Mouse (Mus musculus) macrophage (primary cell): ENCODE measurements at regions not wholly inside any gene's neighbourhood (a gene's known extent, or its start where the extent isn't known, plus 50 kb on each side); places are given as distances from the start of the nearest gene placed in this dataset.

Source experiments
- H3K27ac ChIP-seq: fragments of 350-480 bp; formaldehyde crosslinking; 2 replicates; pipeline ENCODE4 v1.9.0; 2021
- H3K36me3 ChIP-seq: fragments of 350-480 bp; formaldehyde crosslinking; 2 replicates; pipeline ENCODE4 v1.9.0; 2021; ENCODE audit errors: inconsistent target
- H3K4me3 ChIP-seq: fragments of 350-480 bp; formaldehyde crosslinking; 2 replicates; pipeline ENCODE4 v1.9.0; 2021; ENCODE audit errors: inconsistent target
- H3K79me2 ChIP-seq: fragments of 350-480 bp; formaldehyde crosslinking; 2 replicates; pipeline ENCODE4 v1.9.0; 2021; ENCODE audit errors: inconsistent target
- WGBS: methylation state at CpG from one replicate; pipeline ENCODE4 v1.1.7; 2026; ENCODE audit warnings: inconsistent platforms; ENCODE audit not compliant: missing documents; 5-methylcytosine and 5-hydroxymethylcytosine counted together

GRCm38 (mm10) chr16:24172653-24173052, 184.0 kb upstream of the Bcl6 start:
- WGBS = 89% methylated on average over 2 of the region's 2 CpGs
- Histone ChIP-seq H3K36me3 (no peaks in the 10 kb centered on the region), H3K27ac (no peak overlapping the region), H3K4me3 (no peak overlapping the region), H3K79me2 (no peaks in the 10 kb centered on the region)

DNA sequence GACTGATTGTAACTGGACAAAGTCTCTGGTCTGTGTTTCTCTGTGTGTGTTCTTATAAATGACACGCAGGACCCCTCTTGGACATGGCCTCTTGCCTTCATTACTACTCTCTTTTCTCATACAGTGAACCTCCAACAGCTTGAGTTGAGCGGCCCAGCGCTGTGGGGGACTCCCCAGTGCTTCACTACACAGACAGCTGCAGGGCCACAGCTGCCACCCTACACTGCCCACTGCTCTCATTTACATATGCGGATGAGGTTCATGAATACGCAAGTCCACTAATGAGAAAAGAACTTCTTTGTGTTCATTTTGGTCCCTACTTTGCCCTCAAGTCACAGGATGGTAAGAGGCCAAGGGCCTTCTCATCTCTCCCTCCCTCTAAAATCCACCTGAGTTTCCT, 183.4 kb upstream of the Bcl6 start:
- Histone ChIP-seq H3K79me2 (no peaks in the 10 kb centered on the region), H3K36me3 (no peaks in the 10 kb centered on the region), H3K27ac (no peak overlapping the region), H3K4me3 (no peak overlapping the region)
- 90% methylated on average over 5 of the region's 5 CpGs for WGBS

GRCm38 (mm10) chr16:24171161-24171560, 182.5 kb upstream of the Bcl6 start:
- WGBS = 96% methylated on average over 4 of the region's 4 CpGs
- no peaks in the 10 kb centered on the region for H3K79me2 ChIP-seq
- H3K4me3 ChIP-seq = no peak overlapping the region
- no peaks in the 10 kb centered on the region for H3K36me3 ChIP-seq
- no peak overlapping the region for H3K27ac ChIP-seq

GRCm38 (mm10) chr16:24166496-24166895, 177.8 kb upstream of the Bcl6 start:
- Histone ChIP-seq H3K4me3 (no peak overlapping the region), H3K79me2 (no peaks in the 10 kb centered on the region), H3K36me3 (no peaks in the 10 kb centered on the region), H3K27ac (no peak overlapping the region)

- H3K79me2 ChIP-seq = no peaks in the 10 kb centered on the region
- 20% methylated on average over 11 of the region's 11 CpGs for WGBS
- peak overlapping the region; percentile 25; the same call in 1 of the 2 replicates for H3K27ac ChIP-seq
- H3K4me3 ChIP-seq = no peak overlapping the region
- no peaks in the 10 kb centered on the region for H3K36me3 ChIP-seq
Observed at GRCm38 (mm10) chr16:24165461-24166081, 176.9 kb upstream of the Bcl6 start.

DNA sequence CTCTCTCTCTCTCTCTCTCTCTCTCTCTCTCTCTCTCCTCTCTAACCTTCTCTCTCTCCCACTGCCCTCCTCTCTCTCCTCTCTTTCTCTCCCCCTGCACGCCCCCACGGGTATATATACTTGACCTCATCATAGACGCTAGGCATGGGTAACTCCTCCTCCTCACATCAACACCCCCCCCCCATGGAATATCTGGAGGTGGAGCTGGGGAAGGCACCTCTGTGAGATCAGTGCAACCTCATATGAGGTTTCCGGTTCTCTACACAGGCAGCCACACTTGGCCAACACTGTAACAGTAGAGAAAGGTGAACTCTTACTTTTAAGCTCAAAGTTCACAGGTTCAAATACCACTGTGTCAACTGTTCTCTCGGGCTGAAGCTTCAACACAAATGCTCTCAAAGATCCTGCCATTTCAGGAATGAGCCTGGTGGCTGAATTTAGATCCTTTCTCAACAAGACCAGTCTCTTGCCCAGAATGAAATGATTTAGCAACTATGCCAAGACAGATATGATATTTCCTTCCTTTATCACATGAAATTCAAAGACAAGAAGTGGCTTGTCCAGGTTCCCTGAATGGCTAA, 172.1 kb upstream of the Bcl6 start:
- Histone ChIP-seq H3K36me3 (no peaks in the 10 kb centered on the region), H3K4me3 (no peak overlapping the region), H3K27ac (no peak overlapping the region), H3K79me2 (no peaks in the 10 kb centered on the region)
- WGBS = 95% methylated on average over 5 of the region's 5 CpGs

DNA sequence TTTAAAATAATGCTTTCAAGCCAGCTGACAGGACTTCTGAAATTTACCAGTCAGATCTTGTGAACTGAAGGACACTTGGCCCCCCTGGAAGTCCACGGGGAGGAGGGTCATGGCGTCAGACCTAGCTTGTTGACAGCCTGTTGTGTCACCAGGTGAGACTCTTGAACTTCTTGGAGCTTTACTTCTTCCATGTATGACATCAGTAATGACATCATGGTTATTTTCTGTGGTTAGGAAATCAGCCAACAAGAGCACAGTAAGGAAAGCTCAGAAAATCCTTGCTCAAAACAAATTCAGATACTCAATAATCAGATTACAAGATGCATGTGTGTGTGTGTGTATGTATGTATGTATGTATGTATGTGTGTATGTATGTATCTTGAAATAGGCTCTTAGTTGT, 170.7 kb upstream of the Bcl6 start:
- 98% methylated on average over 2 of the region's 2 CpGs for WGBS
- no peaks in the 10 kb centered on the region for H3K79me2 ChIP-seq
- no peak overlapping the region for H3K4me3 ChIP-seq
- H3K36me3 ChIP-seq = no peaks in the 10 kb centered on the region
- H3K27ac ChIP-seq = no peak overlapping the region

- Histone ChIP-seq H3K79me2 (no peaks in the 10 kb centered on the region), H3K4me3 (no peak overlapping the region), H3K36me3 (no peaks in the 10 kb centered on the region), H3K27ac (no peak overlapping the region)
- WGBS = 80% methylated on average over 2 of the region's 2 CpGs
Observed at GRCm38 (mm10) chr16:24157753-24158152, 169.1 kb upstream of the Bcl6 start.

DNA sequence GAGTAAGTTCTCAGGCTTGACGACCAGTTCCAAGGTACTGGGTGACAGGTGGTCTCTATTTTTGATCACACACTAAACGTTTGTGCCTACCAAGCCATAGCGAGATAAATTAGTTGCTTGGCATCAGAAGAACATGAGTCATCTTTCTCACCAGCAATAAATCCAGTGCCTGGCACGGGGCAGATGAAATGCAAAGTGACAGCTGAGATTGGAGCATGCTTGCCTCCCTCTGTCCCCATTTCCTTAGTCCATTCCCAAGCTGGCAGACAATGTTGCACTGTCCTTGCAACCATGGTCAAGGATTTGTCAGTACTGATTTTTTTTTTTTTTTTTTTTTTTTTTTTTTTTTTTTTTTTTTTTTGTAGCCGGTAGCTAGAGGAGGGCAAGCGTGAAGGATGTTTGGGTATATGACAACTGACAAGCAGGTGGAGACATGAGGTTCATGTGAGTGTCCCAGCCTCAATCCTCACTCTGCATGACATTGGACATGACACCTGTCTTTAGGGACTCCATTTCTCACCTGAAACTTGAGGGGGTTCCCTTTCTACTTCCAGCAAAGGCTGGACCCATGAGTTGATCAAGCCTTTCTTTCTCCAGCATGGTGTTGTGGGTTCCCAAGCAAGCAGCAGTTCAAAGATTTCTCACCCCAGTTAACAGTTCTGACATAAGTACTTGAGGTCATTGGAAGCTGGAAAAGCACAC, 168.2 kb upstream of the Bcl6 start:
- Histone ChIP-seq H3K36me3 (no peaks in the 10 kb centered on the region), H3K4me3 (no peak overlapping the region), H3K27ac (no peak overlapping the region), H3K79me2 (no peaks in the 10 kb centered on the region)
- WGBS = 63% methylated on average over 4 of the region's 6 CpGs

- WGBS = 78% methylated on average over 4 of the region's 4 CpGs
- Histone ChIP-seq H3K4me3 (no peak overlapping the region), H3K79me2 (no peaks in the 10 kb centered on the region), H3K36me3 (no peaks in the 10 kb centered on the region), H3K27ac (no peak overlapping the region)
Observed at GRCm38 (mm10) chr16:24154816-24155357, 166.2 kb upstream of the Bcl6 start.

DNA sequence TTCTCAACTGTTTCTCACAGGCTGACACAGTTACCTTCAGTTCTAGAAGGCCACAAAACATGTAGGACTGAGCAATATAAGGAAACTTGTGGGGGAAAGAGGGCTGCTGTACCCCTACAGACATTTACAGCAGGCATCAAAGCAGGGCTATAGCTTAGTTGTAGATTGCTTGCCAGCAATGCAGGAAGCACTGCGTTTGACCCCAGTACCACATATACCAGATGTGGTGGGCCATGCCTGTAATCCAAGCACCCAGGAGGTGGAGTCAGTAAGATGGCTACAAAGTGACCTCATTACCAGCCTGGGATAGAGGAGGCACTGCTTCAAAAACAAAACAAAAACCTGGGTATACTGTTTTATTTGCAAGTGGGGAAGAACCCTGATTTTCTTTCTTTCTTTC, 165.3 kb upstream of the Bcl6 start:
- WGBS = 38% methylated on average over 1 of the region's 1 CpGs
- H3K27ac ChIP-seq = no peak overlapping the region
- no peaks in the 10 kb centered on the region for H3K79me2 ChIP-seq
- no peak overlapping the region for H3K4me3 ChIP-seq
- no peaks in the 10 kb centered on the region for H3K36me3 ChIP-seq

DNA sequence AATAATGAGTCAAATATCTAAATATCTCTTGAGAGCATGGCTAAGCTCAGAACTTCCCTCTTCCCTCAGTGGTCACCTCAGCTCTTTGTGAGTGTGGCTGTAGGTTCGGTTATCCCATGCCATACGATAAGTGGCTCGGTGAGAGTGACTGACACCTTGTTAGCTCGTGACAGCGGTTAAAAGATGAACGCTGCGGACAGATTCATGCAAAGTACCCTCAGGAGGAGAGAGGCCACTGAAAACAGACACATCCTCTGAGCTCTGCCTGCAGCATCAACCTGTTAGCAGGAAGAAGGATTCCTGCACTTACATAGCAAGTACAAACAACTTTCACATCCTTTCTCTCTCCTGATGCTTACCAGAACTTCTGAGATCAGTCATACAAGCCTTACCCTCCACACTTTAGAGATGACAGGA, 163.2 kb upstream of the Bcl6 start:
- Histone ChIP-seq H3K79me2 (no peaks in the 10 kb centered on the region), H3K36me3 (no peaks in the 10 kb centered on the region), H3K27ac (peak overlapping the region; percentile 81), H3K4me3 (no peak overlapping the region)
- 31% methylated on average over 7 of the region's 7 CpGs for WGBS

GRCm38 (mm10) chr16:24151178-24151725, 162.6 kb upstream of the Bcl6 start:
- peak overlapping the region; percentile 81 for H3K27ac ChIP-seq
- H3K79me2 ChIP-seq = no peaks in the 10 kb centered on the region
- no peak overlapping the region for H3K4me3 ChIP-seq
- 8% methylated on average over 7 of the region's 7 CpGs for WGBS
- H3K36me3 ChIP-seq = no peaks in the 10 kb centered on the region

DNA sequence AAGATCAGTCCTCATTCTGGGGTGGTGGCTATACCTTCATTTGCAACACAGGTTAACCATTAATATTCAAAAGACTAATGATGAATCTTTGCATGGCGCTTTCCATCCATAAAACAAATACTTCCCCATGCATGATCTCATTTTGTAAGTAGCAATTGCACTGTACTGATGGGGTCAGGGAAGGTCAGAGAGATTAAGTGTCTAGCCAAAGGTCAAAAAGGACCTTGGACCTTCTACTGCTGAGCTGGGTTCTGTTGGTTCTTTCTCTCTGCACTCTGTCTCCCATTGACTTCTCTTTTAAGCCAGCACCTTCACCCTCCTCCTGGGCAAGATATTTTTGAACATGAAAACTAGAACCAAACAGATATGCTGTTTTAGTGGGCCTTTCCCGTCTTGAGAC, 161.9 kb upstream of the Bcl6 start:
- Histone ChIP-seq H3K4me3 (no peak overlapping the region), H3K27ac (peak overlapping the region; percentile 81), H3K36me3 (no peaks in the 10 kb centered on the region), H3K79me2 (no peaks in the 10 kb centered on the region)
- WGBS = 68% methylated on average over 2 of the region's 2 CpGs

DNA sequence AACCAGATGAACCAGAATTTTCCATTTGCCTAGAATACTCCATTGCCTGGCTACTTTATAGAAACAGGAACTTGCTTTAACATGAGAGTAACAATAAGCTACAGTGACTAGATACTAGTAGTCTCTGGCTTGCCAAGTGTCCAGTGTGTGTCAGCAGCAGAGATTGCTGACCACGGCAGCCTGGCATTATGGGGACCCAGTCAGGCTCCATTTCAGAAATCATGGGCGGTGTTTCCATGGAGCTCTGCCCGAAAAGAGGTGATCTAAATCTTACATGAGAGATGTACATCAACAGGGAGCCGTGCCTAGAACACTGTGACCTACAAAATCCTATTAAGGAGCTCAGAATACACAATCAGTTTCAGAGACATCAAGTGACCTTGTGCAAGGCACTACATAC, 160.8 kb upstream of the Bcl6 start:
- 72% methylated on average over 4 of the region's 4 CpGs for WGBS
- no peaks in the 10 kb centered on the region for H3K36me3 ChIP-seq
- no peaks in the 10 kb centered on the region for H3K79me2 ChIP-seq
- no peak overlapping the region for H3K4me3 ChIP-seq
- peak overlapping the region; percentile 19 for H3K27ac ChIP-seq
